Mouse (Mus musculus): ENCODE results near the gene Olfr770.
"Not testable (repeated sequence)": the region's sequence is repeated elsewhere in the genome, so short reads cannot be mapped to it uniquely, and the experiment has no call there.

Olfr770 gene

DNA sequence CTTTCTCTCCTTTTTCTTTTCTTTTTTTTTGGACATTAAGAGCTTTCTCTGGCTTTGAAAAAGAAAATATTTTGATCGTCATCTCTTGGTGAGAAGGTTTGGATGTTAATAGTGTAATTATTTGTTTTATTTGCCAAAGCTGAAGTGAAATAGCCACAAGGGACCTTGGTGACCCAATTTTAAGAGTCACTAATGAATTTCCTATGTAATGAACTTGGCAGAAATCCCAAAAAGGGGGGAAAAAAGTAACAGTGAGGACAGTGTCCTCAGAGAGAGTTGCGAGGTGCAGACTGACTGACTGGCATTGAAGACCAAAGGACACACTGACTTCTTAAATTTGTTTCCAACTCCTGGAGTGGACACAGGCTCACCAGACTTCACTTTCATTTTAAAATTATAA is at the start of gene Olfr770:
Gene Olfr770 (minus strand): TSS at position 101 of the 400 bp plus-strand sequence.
- no peak for DNase-seq (ENCODE audit: low spot score)

DNA sequence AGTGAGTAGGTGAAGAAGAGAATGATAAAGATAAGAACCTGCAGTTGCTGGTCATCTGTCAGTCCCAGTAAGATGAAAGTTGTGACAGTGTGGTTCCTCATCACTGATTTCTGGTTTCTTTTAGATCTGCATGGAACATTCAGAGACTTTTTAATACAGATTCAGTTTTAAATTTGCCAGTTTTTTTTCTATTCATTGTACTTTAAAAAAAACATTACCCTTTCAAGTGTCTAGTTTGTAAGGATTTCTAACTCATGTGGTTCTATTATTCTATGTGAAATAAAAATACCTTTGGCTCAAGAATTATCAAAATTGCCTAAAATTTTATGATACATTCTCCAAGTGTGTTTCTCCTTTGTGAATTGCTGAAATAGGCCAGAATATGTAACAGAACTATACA is 48.5 kb upstream of the Olfr770 start, which contains the start of gene Olfr773:
Gene Olfr773 (minus strand): TSS at position 101 of the 400 bp plus-strand sequence.
- not testable (repeated sequence) for DNase-seq (ENCODE audit: low spot score)

DNA sequence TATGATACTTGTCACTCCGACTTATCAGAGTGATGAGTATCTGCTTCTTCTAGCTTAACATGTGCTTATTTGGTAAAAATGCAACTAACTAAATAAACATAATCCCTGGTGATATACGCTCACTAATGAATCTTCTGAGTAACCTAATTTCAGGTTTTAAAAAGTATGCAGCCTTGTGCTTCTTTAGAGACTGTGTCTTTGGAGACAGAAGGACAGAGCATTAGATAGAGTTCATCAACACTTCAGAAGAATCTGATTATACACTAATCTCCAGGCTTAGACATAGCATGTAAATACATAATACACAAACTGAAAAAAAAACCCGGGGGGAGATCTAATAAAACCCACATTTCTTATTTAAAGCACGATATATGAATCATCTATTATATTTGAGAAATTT is 39.0 kb upstream of the Olfr770 start, which contains the start of gene Olfr772:
Gene Olfr772 (minus strand): TSS at position 101 of the 400 bp plus-strand sequence.
- not testable (repeated sequence) for DNase-seq (ENCODE audit: low spot score)

DNA sequence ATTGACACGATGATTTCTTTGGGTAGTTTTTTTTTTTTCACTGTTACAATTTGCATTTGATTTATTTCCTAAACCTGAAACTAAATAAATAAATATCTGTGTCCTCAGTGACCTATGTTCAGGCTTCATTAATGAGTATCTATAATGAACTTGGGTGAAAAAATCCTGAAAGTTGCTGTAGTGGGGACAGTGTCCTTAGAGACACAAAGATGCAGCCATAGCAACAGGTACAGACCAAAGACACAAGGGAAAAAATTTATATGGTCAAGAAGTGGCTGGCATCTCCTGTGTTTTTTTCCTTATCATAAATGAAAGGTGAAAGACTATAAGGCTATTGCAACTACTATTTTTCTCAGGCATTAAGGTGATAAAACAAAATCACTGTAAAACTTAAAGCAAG is 25.9 kb upstream of the Olfr770 start, which contains the start of gene Olfr771:
Gene Olfr771 (minus strand): TSS at position 101 of the 400 bp plus-strand sequence.
- no peak for DNase-seq (ENCODE audit: low spot score)

DNA sequence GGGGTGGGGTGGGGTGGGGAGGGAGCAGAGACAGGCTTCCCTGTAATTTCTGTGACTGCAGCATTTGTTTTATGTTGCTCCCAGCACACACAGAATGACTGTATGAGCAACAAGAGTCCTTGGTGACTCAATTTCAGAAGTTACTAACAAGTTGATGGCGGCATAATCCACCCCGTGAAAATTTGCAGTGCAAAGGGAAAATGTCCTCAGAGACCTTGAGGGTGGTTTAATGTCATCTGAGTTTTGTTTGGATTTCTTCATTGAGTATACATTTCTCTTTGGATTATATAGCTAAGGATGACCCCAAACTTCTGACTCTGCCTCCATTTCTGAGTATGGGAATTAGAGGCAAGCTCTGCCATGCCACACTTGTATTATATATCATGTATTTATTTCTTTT is 21.0 kb downstream of the Olfr770 start, which contains the start of gene Olfr769:
Gene Olfr769 (minus strand): TSS at position 101 of the 400 bp plus-strand sequence.
- no peak for DNase-seq (ENCODE audit: low spot score)

DNA sequence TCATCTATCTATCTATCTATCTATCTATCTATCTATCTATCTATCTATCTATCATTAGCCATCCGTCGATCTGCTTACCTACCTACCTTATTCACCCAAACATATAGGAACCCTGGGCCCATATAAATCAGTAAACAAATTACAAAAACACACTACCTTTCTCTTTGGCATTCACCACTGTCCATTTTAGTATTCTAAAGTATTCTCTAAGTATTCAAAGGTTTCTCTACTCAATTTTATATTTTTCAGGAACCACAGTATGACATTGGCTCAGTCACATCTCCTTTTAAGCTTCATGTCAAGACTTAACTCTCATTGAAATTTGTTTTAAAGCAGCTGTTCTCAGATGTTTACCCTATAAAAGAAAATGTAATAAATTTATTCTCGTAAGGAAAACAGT is 23.7 kb downstream of the Olfr770 start:
- no peak for DNase-seq (ENCODE audit: low spot score)

DNA sequence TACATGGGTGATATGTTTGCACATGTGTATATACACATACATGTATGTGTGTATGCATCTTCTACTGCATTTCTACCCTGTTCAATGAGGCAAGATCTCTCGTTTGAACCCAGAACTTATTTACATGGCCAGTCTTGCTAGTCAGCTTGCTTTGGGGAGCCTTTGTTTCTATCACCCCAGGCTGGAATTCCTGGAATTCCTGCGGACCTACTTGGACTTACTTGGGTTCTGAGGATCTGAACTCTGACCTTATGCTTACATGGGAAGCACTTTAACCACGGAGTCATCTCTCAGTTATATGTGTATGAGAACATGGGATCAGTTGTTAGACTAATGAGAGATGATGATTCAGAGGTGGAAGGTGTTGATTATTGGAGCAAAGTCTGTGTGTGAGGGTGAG is 37.6 kb downstream of the Olfr770 start:
- no peak for DNase-seq (ENCODE audit: low spot score)

DNA sequence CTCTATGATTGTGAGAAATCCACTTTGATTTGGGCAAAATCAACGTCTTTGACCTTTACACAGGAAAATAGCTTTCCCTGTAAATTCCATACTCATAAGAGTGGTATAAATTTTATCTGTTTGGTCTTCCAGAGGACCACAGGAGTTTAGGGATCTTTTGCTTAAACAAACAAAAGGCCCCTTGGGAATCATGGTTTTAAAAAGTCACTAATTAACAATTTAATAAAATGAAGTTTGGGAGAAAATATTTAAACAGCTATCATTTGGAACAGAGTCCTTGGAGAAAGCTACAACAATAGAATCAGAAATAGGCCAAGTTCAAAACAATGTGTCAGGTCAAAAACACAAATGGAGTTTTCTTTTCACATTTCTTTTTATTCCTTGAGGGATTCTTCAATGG is 39.5 kb downstream of the Olfr770 start, which contains the start of gene Olfr768:
Gene Olfr768 (minus strand): TSS at position 101 of the 400 bp plus-strand sequence.
- no peak for DNase-seq (ENCODE audit: low spot score)

DNA sequence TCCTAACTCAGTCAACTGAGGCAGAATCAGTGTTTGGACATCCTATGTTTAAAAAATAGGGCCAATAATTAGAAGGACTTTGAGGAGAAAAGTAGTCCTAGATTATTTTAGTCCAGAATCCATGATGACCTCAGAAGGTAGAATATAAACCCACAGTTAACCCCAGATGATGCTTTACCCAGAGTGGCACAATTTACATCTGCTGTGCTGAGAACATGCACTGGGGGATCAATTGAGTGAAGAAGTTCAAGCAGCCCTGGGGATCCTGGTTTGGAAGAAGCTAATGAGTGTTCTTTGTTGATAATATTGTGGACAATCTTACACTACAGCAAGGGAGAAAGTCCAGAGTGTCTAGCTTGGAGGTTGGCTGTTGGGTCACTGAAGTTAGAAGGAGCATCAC is 56.0 kb downstream of the Olfr770 start, which contains the start of gene Olfr767:
Gene Olfr767 (minus strand): TSS at position 101 of the 400 bp plus-strand sequence.
- DNase-seq (ENCODE audit: low spot score): not testable (repeated sequence)
